Mouse (Mus musculus) intestine, embryonic 14.5 days (tissue): ENCODE results near the gene Gm8369. TPM values are rescaled to one million over a fixed set of nuclear protein-coding genes. Genes with fewer than 3 reads are reported as not detected.

Source experiments
- ATAC-seq: fragments of 200-750 bp; cut with Nextera tagmentation; replicated peaks from 2 replicates; pipeline ENCODE4 v1.8.0; 2017; ENCODE audit warnings: low read depth, moderate number of reproducible peaks, moderate TSS enrichment, moderate library complexity; ENCODE audit not compliant: low FRiP score, low TSS enrichment
- DNase-seq: peaks from one replicate; pipeline ENCODE4 v3.0.0-alpha.2; 2018; ENCODE audit warnings: low spot score
- H3K27ac ChIP-seq: fragments of 300-500 bp; sonication (generic); 2 replicates; pipeline ENCODE4 v1.5.1; 2014; ENCODE audit warnings: low read depth, mild to moderate bottlenecking, control low read depth
- H3K27me3 ChIP-seq: fragments of 300-500 bp; sonication (generic); replicated peaks from 2 replicates; pipeline ENCODE4 v1.6.1; 2014; ENCODE audit warnings: low read length, control low read depth; ENCODE audit not compliant: control insufficient read depth, insufficient read depth
- H3K36me3 ChIP-seq: fragments of 300-500 bp; sonication (generic); 2 replicates; pipeline ENCODE4 v1.6.1; 2014; ENCODE audit warnings: low read length, control low read depth; ENCODE audit not compliant: control insufficient read depth, insufficient read depth
- H3K4me1 ChIP-seq: fragments of 300-500 bp; sonication (generic); replicated peaks from 2 replicates; pipeline ENCODE4 v1.6.1; 2014; ENCODE audit warnings: low read length, control low read depth, mixed read lengths; ENCODE audit not compliant: control insufficient read depth, insufficient read depth
- H3K4me2 ChIP-seq: fragments of 300-500 bp; sonication (generic); 2 replicates; pipeline ENCODE4 v1.6.1; 2014; ENCODE audit warnings: low read length
- H3K4me3 ChIP-seq: fragments of 300-500 bp; sonication (generic); 2 replicates; pipeline ENCODE4 v1.5.1; 2014; ENCODE audit warnings: low read depth, low read length, control low read depth, mixed read lengths
- H3K9ac ChIP-seq: fragments of 300-500 bp; sonication (generic); 2 replicates; pipeline ENCODE4 v1.6.1; 2014; ENCODE audit warnings: mild to moderate bottlenecking, low read length
- H3K9me3 ChIP-seq: fragments of 300-500 bp; sonication (generic); 2 replicates; pipeline ENCODE4 v1.6.1; 2016; ENCODE audit warnings: low read length, control low read depth; ENCODE audit not compliant: control insufficient read depth
- WGBS: fragments of 180-500 bp; shearing (Covaris S2); extraction: QIAGEN DNeasy Blood & Tissue Kit; methylation state at CpG from one replicate; pipeline ENCODE4 v1.1.7; 2014; 5-methylcytosine and 5-hydroxymethylcytosine counted together
- polyA plus RNA-seq: library from polyadenylated mRNA; unstranded; fragments of >200 nt; fragmentation: Nextera tagmentation; extraction: Ambion mirVana; gene quantifications from 2 replicates; pipeline ENCODE4 v1.2.1, GENCODE M21; 2014

Gm8369 gene
- polyA plus RNA-seq, 1 experiment from 2014 or later: not detected

DNA sequence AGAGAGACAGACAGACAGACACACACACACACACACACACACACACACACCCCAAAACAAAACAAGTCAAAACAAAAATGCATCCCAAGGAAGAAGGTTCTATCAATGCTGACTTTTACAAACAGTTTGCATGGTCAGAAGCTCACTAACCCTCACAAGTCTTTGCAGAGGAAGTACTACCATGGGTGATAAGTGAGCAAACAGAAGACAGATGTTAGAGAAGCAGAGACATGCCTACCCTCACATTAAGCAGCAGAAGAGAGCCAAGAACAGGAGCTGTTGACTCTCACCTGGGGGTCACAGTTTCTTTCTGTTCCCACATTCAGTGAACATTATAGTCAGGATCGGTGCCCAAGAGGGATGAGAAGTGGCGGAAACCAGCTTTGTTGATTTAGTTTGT lies 6.0 kb upstream of the Gm8369 start:
- no peak for DNase-seq
- no peaks in the 10 kb centered on the region for H3K9me3 ChIP-seq
- no peaks in the 10 kb centered on the region for H3K27me3 ChIP-seq
- no peak overlapping the region for H3K4me3 ChIP-seq
- H3K4me2 ChIP-seq: no peak overlapping the region
- WGBS: 82% methylated on average over 2 of the region's 2 CpGs
- H3K36me3 ChIP-seq: no peaks in the 10 kb centered on the region
- H3K4me1 ChIP-seq: no peaks in the 10 kb centered on the region
- no peak overlapping the region for H3K9ac ChIP-seq
- no peak overlapping the region for H3K27ac ChIP-seq
- ATAC-seq: no peak

DNA sequence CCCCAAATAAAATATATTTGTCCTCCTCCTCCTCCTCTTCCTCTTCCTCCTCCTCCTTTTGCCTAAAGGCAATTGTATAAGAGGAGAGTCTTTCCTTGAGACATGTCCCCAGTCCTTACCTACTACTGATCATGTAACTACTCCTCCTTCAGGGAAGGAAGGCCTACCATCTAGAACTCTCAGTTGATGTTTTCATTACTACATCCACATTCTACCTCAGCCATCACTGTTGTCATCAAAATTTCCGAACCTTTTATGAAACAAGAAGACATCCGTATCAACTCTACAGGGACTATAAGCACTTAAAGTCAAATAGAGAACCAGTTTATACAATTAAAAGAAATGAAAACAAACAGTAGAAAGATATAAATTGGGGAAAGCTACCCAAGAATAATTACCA lies 3.1 kb upstream of the Gm8369 start:
- H3K4me3 ChIP-seq: no peak overlapping the region
- ATAC-seq (no peak), DNase-seq (no peak)
- H3K9ac ChIP-seq: no peak overlapping the region
- WGBS: 86% methylated on average over 2 of the region's 2 CpGs
- H3K9me3 ChIP-seq: no peaks in the 10 kb centered on the region
- no peaks in the 10 kb centered on the region for H3K36me3 ChIP-seq
- no peaks in the 10 kb centered on the region for H3K27me3 ChIP-seq
- H3K4me2 ChIP-seq: no peak overlapping the region
- no peak overlapping the region for H3K27ac ChIP-seq
- H3K4me1 ChIP-seq: no peaks in the 10 kb centered on the region

DNA sequence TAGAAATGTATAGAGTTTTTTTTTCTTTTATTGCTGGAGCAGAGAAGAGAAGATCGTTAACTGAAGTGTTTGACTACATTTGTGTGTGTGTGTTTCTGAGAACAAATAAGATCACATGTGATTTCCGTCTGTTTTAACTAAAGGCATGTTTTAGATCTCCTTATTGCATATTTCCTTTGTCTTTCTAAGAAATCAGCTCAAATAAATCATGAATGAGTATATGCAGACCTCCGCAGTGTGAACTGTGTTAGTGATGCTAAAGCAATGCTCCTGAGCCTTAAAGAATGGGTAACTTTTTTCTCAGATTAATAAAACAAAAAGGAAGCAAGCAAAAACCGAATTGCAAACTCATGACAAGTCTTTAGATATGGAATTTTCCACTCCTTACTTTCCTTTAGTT lies 1.8 kb upstream of the Gm8369 start:
- Histone ChIP-seq H3K27ac (no peak overlapping the region), H3K4me2 (no peak overlapping the region), H3K36me3 (no peaks in the 10 kb centered on the region), H3K9me3 (no peaks in the 10 kb centered on the region), H3K9ac (no peak overlapping the region), H3K27me3 (no peaks in the 10 kb centered on the region), H3K4me1 (no peaks in the 10 kb centered on the region), H3K4me3 (no peak overlapping the region)
- no peak for ATAC-seq
- no peak for DNase-seq
- WGBS: 60% methylated on average over 4 of the region's 4 CpGs

DNA sequence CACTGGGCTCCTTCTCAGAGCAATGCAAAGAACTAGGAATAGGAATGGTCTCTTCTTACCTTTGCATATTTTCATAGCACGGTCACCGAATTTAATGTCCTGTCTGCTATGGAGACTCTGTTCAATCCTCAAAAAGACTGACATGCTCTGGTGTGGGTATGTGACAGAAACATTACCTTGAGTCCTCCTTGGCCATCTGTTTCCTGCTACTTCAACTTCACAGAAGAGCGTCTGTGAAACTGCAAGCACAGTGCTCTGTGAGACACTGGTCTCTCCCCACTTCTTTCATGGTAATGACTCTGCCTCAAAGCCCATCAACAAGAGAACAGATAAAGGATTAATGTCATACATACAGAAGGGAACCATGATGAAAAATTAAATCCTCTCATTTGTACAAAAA lies 1.4 kb upstream of the Gm8369 start:
- no peaks in the 10 kb centered on the region for H3K36me3 ChIP-seq
- H3K4me3 ChIP-seq: no peak overlapping the region
- no peak overlapping the region for H3K9ac ChIP-seq
- H3K27me3 ChIP-seq: no peaks in the 10 kb centered on the region
- DNase-seq (no peak), ATAC-seq (no peak)
- no peak overlapping the region for H3K4me2 ChIP-seq
- H3K9me3 ChIP-seq: no peaks in the 10 kb centered on the region
- 64% methylated on average over 3 of the region's 3 CpGs for WGBS
- H3K27ac ChIP-seq: no peak overlapping the region
- no peaks in the 10 kb centered on the region for H3K4me1 ChIP-seq

DNA sequence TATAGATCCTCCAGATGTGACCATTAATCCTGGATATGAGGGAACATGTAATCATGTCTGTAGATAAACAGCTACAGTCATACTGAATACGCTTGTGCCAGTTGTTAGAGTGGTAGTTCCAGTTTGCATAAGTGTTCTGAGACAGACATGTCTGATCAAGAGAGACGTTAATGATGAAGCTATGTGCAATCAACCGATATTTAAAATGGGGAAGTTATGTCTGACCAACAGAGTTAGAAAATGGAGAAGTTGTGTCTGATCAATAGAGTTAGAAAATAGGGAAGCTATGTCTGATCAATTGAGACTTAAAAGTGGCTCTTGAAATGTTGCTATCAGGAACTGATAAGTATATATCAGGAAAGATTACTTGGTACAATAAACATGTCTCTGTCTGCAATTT lies 472 bp upstream of the Gm8369 start:
- 87% methylated on average over 3 of the region's 3 CpGs for WGBS
- H3K4me3 ChIP-seq: no peak overlapping the region
- DNase-seq (no peak), ATAC-seq (no peak)
- no peaks in the 10 kb centered on the region for H3K36me3 ChIP-seq
- no peak overlapping the region for H3K4me2 ChIP-seq
- H3K27ac ChIP-seq: no peak overlapping the region
- H3K4me1 ChIP-seq: no peaks in the 10 kb centered on the region
- H3K9me3 ChIP-seq: no peaks in the 10 kb centered on the region
- no peak overlapping the region for H3K9ac ChIP-seq
- no peaks in the 10 kb centered on the region for H3K27me3 ChIP-seq

DNA sequence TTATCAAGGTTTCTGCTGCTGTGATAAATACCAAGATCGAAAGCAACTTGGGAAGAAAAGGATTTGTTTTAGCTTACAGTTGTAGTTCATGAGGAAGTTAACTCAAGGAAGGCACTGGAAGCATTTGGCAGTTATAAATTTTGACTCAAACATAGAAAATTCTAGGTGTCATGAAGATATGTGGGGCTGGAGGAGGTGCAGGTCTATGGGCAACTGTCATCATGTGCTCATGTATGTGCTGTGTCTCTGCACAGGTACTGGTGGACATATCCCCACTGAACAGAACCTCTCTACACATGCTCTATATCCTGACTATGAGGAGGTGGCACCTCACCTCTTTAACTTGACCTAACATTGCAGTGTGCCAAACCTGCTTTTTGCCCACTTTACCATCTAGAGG lies 861 bp downstream of the Gm8369 start:
- Histone ChIP-seq H3K4me2 (no peak overlapping the region), H3K9ac (no peak overlapping the region), H3K36me3 (no peaks in the 10 kb centered on the region), H3K27ac (no peak overlapping the region), H3K27me3 (no peaks in the 10 kb centered on the region), H3K4me1 (no peaks in the 10 kb centered on the region), H3K9me3 (no peaks in the 10 kb centered on the region), H3K4me3 (no peak overlapping the region)
- 91% methylated on average over 1 of the region's 1 CpGs for WGBS
- DNase-seq (no peak), ATAC-seq (no peak)

GRCm38 (mm10) chr19:11491406-11492189 lies 5.9 kb downstream of the Gm8369 start:
- H3K4me1 ChIP-seq: no peaks in the 10 kb centered on the region
- H3K36me3 ChIP-seq: no peaks in the 10 kb centered on the region
- H3K27ac ChIP-seq: no peak overlapping the region
- no peak overlapping the region for H3K4me3 ChIP-seq
- no peak overlapping the region for H3K9ac ChIP-seq
- no peaks in the 10 kb centered on the region for H3K9me3 ChIP-seq
- ATAC-seq (no peak), DNase-seq (no peak)
- WGBS: 74% methylated on average over 4 of the region's 4 CpGs
- H3K4me2 ChIP-seq: no peak overlapping the region
- H3K27me3 ChIP-seq: no peaks in the 10 kb centered on the region

GRCm38 (mm10) chr19:11492671-11493070 lies 6.9 kb downstream of the Gm8369 start:
- Histone ChIP-seq H3K27me3 (no peaks in the 10 kb centered on the region), H3K4me1 (no peaks in the 10 kb centered on the region), H3K36me3 (no peaks in the 10 kb centered on the region), H3K9me3 (no peaks in the 10 kb centered on the region), H3K4me2 (no peak overlapping the region), H3K4me3 (no peak overlapping the region), H3K27ac (no peak overlapping the region), H3K9ac (no peak overlapping the region)
- DNase-seq (no peak), ATAC-seq (no peak)
- 91% methylated on average over 1 of the region's 1 CpGs for WGBS

DNA sequence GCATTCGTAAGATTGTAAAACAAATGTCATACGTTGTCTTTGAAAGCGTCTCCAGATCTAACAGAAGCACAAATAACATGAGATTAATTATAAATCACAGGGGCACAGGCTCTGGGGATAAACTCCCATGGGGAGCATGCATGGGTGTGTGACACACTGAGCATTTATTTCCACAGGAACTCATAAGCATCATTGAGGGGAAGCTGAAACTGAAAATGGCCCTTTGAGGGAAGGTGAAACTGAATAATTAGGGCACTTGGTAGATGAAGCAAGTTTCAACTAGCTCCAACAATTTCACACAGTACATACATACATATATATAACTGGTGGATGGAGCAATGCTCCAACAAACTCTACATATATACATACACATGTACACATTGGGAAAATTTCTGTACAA lies 8.8 kb downstream of the Gm8369 start:
- Histone ChIP-seq H3K27me3 (no peaks in the 10 kb centered on the region), H3K9ac (no peak overlapping the region), H3K36me3 (no peaks in the 10 kb centered on the region), H3K9me3 (no peaks in the 10 kb centered on the region), H3K4me3 (no peak overlapping the region), H3K4me2 (no peak overlapping the region), H3K4me1 (no peaks in the 10 kb centered on the region), H3K27ac (no peak overlapping the region)
- WGBS: 42% methylated on average over 3 of the region's 3 CpGs
- DNase-seq (no peak), ATAC-seq (no peak)
